In genomic region chr11:75767014-75767413, GRCm38 (mm10) we compare ENCODE assay signal across 29 mouse cellular contexts. TPM values are rescaled to one million over a fixed set of nuclear protein-coding genes. Genes with fewer than 3 reads are reported as not detected.
DNase-seq lines count a peak whose midpoint lies in the region; ATAC-seq and TF ChIP-seq lines count a peak whose summit lies in the region.
"Had no signal": no experiment of that assay in that cellular context is flagged by ENCODE, and none has a peak within 500 bp of the region (broad histone marks: within the 10 kb centered on the region; RNA-seq: fewer than 3 reads in every experiment).

No protein-coding gene starts in this region.

- WGBS in kidney, adult 2 months, result 39% methylated on average over 2 of the region's 2 CpGs
- WGBS in kidney, embryonic 16.5 days, result 63% methylated on average over 2 of the region's 2 CpGs
- 78% methylated on average over 2 of the region's 2 CpGs for WGBS in limb, embryonic 10.5 days

- no peak for TF ChIP-seq CTCF in gastrocnemius, adult 2 months (IDR thresholded peaks at IDR 0.05)
- TF ChIP-seq CTCF in kidney, adult 2 months (conservative IDR thresholded peaks at IDR 0.05; ENCODE audit: insufficient read depth, insufficient read length, low read depth, low read length), result no peak

- H3K9ac ChIP-seq in kidney, embryonic 16.5 days (replicated peaks; ENCODE audit: low read length), result no peak overlapping the region
- H3K9ac ChIP-seq: embryonic facial prominence, embryonic 12.5 days; hindbrain, embryonic 15.5 days; liver, postnatal 0 days; neural tube, embryonic 15.5 days had no signal

- peak overlapping the region; percentile 85 for H3K27ac ChIP-seq in gastrocnemius, adult 2 months
- H3K27ac ChIP-seq in kidney, adult 2 months (ENCODE audit: insufficient read depth, low read depth, low read length), result 0 out of 2 replicates have a peak overlapping the region, but pooled peaks have one; percentile 20
- no peak overlapping the region for H3K27ac ChIP-seq in kidney, embryonic 16.5 days (ENCODE audit: low read length)
- no peak overlapping the region for H3K27ac ChIP-seq in limb, embryonic 10.5 days
- H3K27ac ChIP-seq: embryonic facial prominence, embryonic 12.5 days; hindbrain, embryonic 15.5 days; macrophage; neural tube, embryonic 15.5 days had no signal

- H3K4me2 ChIP-seq in kidney, embryonic 16.5 days (replicated peaks; ENCODE audit: low read depth, low read length), result no peak overlapping the region
- H3K4me2 ChIP-seq: embryonic facial prominence, embryonic 12.5 days; hindbrain, embryonic 15.5 days; neural tube, embryonic 15.5 days had no signal

- H3K4me3 ChIP-seq in gastrocnemius, adult 2 months, result no peak overlapping the region
- H3K4me3 ChIP-seq in kidney, adult 2 months (ENCODE audit: insufficient read depth, low read depth, low read length), result no peak overlapping the region
- H3K4me3 ChIP-seq in kidney, embryonic 16.5 days (ENCODE audit: low read length), result no peak overlapping the region
- no peak overlapping the region for H3K4me3 ChIP-seq in limb, embryonic 10.5 days
- H3K4me3 ChIP-seq: embryonic facial prominence, embryonic 12.5 days; erythroblast, embryonic 14.5 days; hindbrain, embryonic 15.5 days; neural tube, embryonic 15.5 days had no signal

- DNase-seq in gastrocnemius, adult 2 months, result peak; percentile 57
- no peak for DNase-seq in gastrocnemius, postnatal 14 days
- DNase-seq in kidney, adult 2 months, result no peak
- peak; percentile 11 for DNase-seq in NIH3T3 (ENCODE audit: low read depth)
- peak; percentile 29 for DNase-seq in limb, embryonic 10.5 days (ENCODE audit: low spot score)
- DNase-seq in right cerebral cortex, postnatal 25 days, result no peak
- DNase-seq: adrenal gland, postnatal 14 days; B cell, adult 2 months; cerebellum, adult 11-12 months; cerebellum, adult 9-11 months; kidney, adult 18-20 months; kidney, postnatal 10 days; layer of hippocampus, postnatal 36 days; liver, postnatal 0 days; midbrain, embryonic 14.5 days; retina, postnatal 1 day; right cerebral cortex, postnatal 14 days; spleen, adult 18-20 months; thymus, postnatal 14 days had no signal

- ATAC-seq in kidney, embryonic 16.5 days (ENCODE audit: low FRiP score, low TSS enrichment), result no peak
- no peak for ATAC-seq in monocyte, adult 5-6 weeks (replicated peaks; ENCODE audit: insufficient number of reproducible peaks, low FRiP score, low TSS enrichment, poor library complexity, severe bottlenecking)
- ATAC-seq: forebrain, embryonic 16.5 days; inflammation-experienced regulatory T-cells, adult 6 months; liver, postnatal 0 days; Patski had no signal

- H3K4me1 ChIP-seq in kidney, adult 2 months (ENCODE audit: control insufficient read depth, insufficient read depth, low read length), result peaks cover 2% of the 10 kb centered on the region; the same call in 1 of the 2 replicates
- 0 out of 2 replicates have a peak, but pooled peaks cover 6% of the 10 kb centered on the region for H3K4me1 ChIP-seq in kidney, embryonic 16.5 days (ENCODE audit: insufficient read depth, low read length)
- H3K4me1 ChIP-seq in limb, embryonic 10.5 days, result peaks cover 17% of the 10 kb centered on the region
- H3K4me1 ChIP-seq: embryonic facial prominence, embryonic 12.5 days had no signal

- no peak for TF ChIP-seq POLR2A in kidney, adult 2 months (IDR thresholded peaks at IDR 0.05; ENCODE audit: low read depth, low read length)

- H3K9me3 ChIP-seq in kidney, embryonic 16.5 days (ENCODE audit: low read length), result no peaks in the 10 kb centered on the region
- no peaks in the 10 kb centered on the region for H3K9me3 ChIP-seq in limb, embryonic 10.5 days (replicated peaks)
- H3K9me3 ChIP-seq: embryonic facial prominence, embryonic 12.5 days; hindbrain, embryonic 15.5 days; neural tube, embryonic 15.5 days had no signal

- no peaks in the 10 kb centered on the region for H3K27me3 ChIP-seq in kidney, adult 2 months (replicated peaks; ENCODE audit: control insufficient read depth, insufficient read depth, low read length)
- no peaks in the 10 kb centered on the region for H3K27me3 ChIP-seq in kidney, embryonic 16.5 days (ENCODE audit: insufficient read depth, low read length)
- H3K27me3 ChIP-seq in limb, embryonic 10.5 days (ENCODE audit: low read depth, poor library complexity, severe bottlenecking), result 0 out of 2 replicates have a peak, but pooled peaks cover 5% of the 10 kb centered on the region
- H3K27me3 ChIP-seq: embryonic facial prominence, embryonic 12.5 days; hindbrain, embryonic 15.5 days; neural tube, embryonic 15.5 days; Patski had no signal

- H3K36me3 ChIP-seq in kidney, adult 2 months (ENCODE audit: control insufficient read depth, insufficient read depth, low read length), result peaks cover 8% of the 10 kb centered on the region
- H3K36me3 ChIP-seq in kidney, embryonic 16.5 days (ENCODE audit: insufficient read depth, low read length), result peaks cover 18% of the 10 kb centered on the region
- H3K36me3 ChIP-seq in limb, embryonic 10.5 days, result peaks cover 59% of the 10 kb centered on the region

- intact Hi-C loops in gastrocnemius, adult 2 months (cut with DNase I), result no loop called here
- intact Hi-C loops in gastrocnemius, postnatal 14 days (cut with DNase I; ENCODE audit: low total_unique reads), result no loop called here

RNA-seq across cellular contexts. Expression of gene Doc2b, which starts 28.8 kb away (rescaled TPM):
- 1 to 10 TPM; 1.0 to 1.4 TPM for total RNA-seq in gastrocnemius, adult 2 months (2021)
- total RNA-seq in gastrocnemius, postnatal 14 days (2021), result 1 to 10 TPM in 1 of 2 experiments, under 1 TPM in 1; 0.53 to 1.8 TPM
- 0.34 and 0.36 TPM in 2 replicates for polyA plus RNA-seq in kidney, adult 2 months (2012; rRNA removed)
- polyA plus RNA-seq in kidney, embryonic 16.5 days (2015; fragmentation: Nextera tagmentation; extraction: Ambion mirVana), result 0.54 and 0.86 TPM in 2 replicates
- polyA plus RNA-seq in limb, embryonic 10.5 days (2016; fragmentation: Nextera tagmentation; extraction: Ambion mirVana), result 0.06 and 0.20 TPM in 2 replicates
- total RNA-seq in monocyte, adult 5-6 weeks (2017), result not detected in 3 replicates
- polyA plus RNA-seq: erythroblast, embryonic 14.5 days; inflammation-experienced regulatory T-cells, adult 6 months; liver, postnatal 0 days; macrophage had no signal

RNA-seq across cellular contexts. Expression of gene Ywhae, which starts 34.3 kb away (rescaled TPM):
- total RNA-seq in gastrocnemius, adult 2 months (2021), result 100 to 1,000 TPM; 545 to 577 TPM
- 100 to 1,000 TPM; 633 to 674 TPM for total RNA-seq in gastrocnemius, postnatal 14 days (2021)
- polyA plus RNA-seq in kidney, adult 2 months (2012; rRNA removed), result 194 and 274 TPM in 2 replicates
- polyA plus RNA-seq in kidney, embryonic 16.5 days (2015; fragmentation: Nextera tagmentation; extraction: Ambion mirVana), result 853 and 940 TPM in 2 replicates
- 1,115 and 1,137 TPM in 2 replicates for polyA plus RNA-seq in limb, embryonic 10.5 days (2016; fragmentation: Nextera tagmentation; extraction: Ambion mirVana)
- 136 to 226 TPM (median 205 TPM) in 3 replicates for total RNA-seq in monocyte, adult 5-6 weeks (2017)

Comparison
In these comparisons a context has a peak if more than half of its experiments do, and no peak if none do; other contexts are left out.
1. DNase-seq: peak in gastrocnemius, adult 2 months (single experiment), NIH3T3 (single experiment) and limb, embryonic 10.5 days (single experiment); none in gastrocnemius, postnatal 14 days (single experiment), kidney, adult 2 months (single experiment) and right cerebral cortex, postnatal 25 days (single experiment).
2. H3K27ac ChIP-seq: peak in gastrocnemius, adult 2 months (single experiment) and kidney, adult 2 months (single experiment); none in kidney, embryonic 16.5 days (single experiment) and limb, embryonic 10.5 days (single experiment).